Mouse (Mus musculus) neural tube, embryonic 12.5 days (tissue): Measurements from ENCODE around the gene C1qtnf6. TPM values are rescaled to one million over a fixed set of nuclear protein-coding genes. Genes with fewer than 3 reads are reported as not detected.

Experiments used
- polyA plus RNA-seq: library from polyadenylated mRNA; unstranded; fragments of >200 nt; fragmentation: Nextera tagmentation; extraction: Ambion mirVana; gene quantifications from 2 replicates; pipeline ENCODE4 v1.2.1, GENCODE M21; 2016

Gene C1qtnf6
- polyA plus RNA-seq, 1 experiment from 2014 or later, result 8.7 TPM

Other genes with a start within 250 kb of the C1qtnf6 start
- 0.10 and 0.22 TPM in 2 replicates for gene Csf2rb2, start 225.7 kb downstream of the C1qtnf6 start, polyA plus RNA-seq
- gene Csf2rb, start 205.7 kb downstream of the C1qtnf6 start, polyA plus RNA-seq, result 1.2 TPM in 2 replicates
- not detected in 2 replicates for gene Tex33, start 135.5 kb downstream of the C1qtnf6 start, polyA plus RNA-seq
- gene Tst, start 125.5 kb downstream of the C1qtnf6 start, polyA plus RNA-seq, result 7.6 and 9.2 TPM in 2 replicates
- gene Mpst, start 125.0 kb downstream of the C1qtnf6 start, polyA plus RNA-seq, result 2.1 and 2.8 TPM in 2 replicates
- gene Kctd17, start 102.9 kb downstream of the C1qtnf6 start, polyA plus RNA-seq, result 88.1 and 91.9 TPM in 2 replicates
- 0.71 TPM in 1 of 2 replicates, not detected in the other for gene Tmprss6, start 62.8 kb downstream of the C1qtnf6 start, polyA plus RNA-seq
- gene Il2rb, start 36.1 kb downstream of the C1qtnf6 start, polyA plus RNA-seq, result not detected in 2 replicates
- gene Sstr3, start 13.3 kb upstream of the C1qtnf6 start, polyA plus RNA-seq, result 0.18 and 0.24 TPM in 2 replicates
- 7.7 and 9.0 TPM in 2 replicates for gene Rac2, start 41.4 kb upstream of the C1qtnf6 start, polyA plus RNA-seq
- gene Cyth4, start 65.6 kb upstream of the C1qtnf6 start, polyA plus RNA-seq, result 6.4 and 6.6 TPM in 2 replicates
- 1.9 and 2.0 TPM in 2 replicates for gene Elfn2, start 187.4 kb upstream of the C1qtnf6 start, polyA plus RNA-seq
- 65.3 and 72.9 TPM in 2 replicates for gene Mfng, start 242.1 kb upstream of the C1qtnf6 start, polyA plus RNA-seq